Comparison of ENCODE assay signal across 10 mouse cellular contexts in genomic region chr11:95681995-95682601, GRCm38 (mm10). TPM values are rescaled to one million over a fixed set of nuclear protein-coding genes. Genes with fewer than 3 reads are reported as not detected.
DNase-seq lines count a peak whose midpoint lies in the region; ATAC-seq and TF ChIP-seq lines count a peak whose summit lies in the region.
"Had no signal": no experiment of that assay in that cellular context is flagged by ENCODE, and none has a peak within 500 bp of the region (broad histone marks: within the 10 kb centered on the region; RNA-seq: fewer than 3 reads in every experiment).

No protein-coding gene starts in this region.

- no peaks in the 10 kb centered on the region for H3K27me3 ChIP-seq in hindbrain, embryonic 12.5 days
- no peaks in the 10 kb centered on the region for H3K27me3 ChIP-seq in hindbrain, postnatal 0 days (ENCODE audit: insufficient read depth, low read length)
- no peaks in the 10 kb centered on the region for H3K27me3 ChIP-seq in embryonic facial prominence, embryonic 11.5 days (ENCODE audit: control insufficient read depth, insufficient read depth, low read length)
- H3K27me3 ChIP-seq in limb, embryonic 12.5 days, result 0 out of 2 replicates have a peak, but pooled peaks cover 3% of the 10 kb centered on the region

- no peak overlapping the region for H3K4me3 ChIP-seq in hindbrain, embryonic 12.5 days
- no peak overlapping the region for H3K4me3 ChIP-seq in hindbrain, postnatal 0 days (ENCODE audit: low read length)
- H3K4me3 ChIP-seq in embryonic facial prominence, embryonic 11.5 days (ENCODE audit: low read depth, low read length), result no peak overlapping the region
- H3K4me3 ChIP-seq in limb, embryonic 12.5 days (replicated peaks), result no peak overlapping the region
- H3K4me3 ChIP-seq: erythroblast, embryonic 14.5 days had no signal

- H3K9ac ChIP-seq in hindbrain, embryonic 12.5 days, result 0 out of 2 replicates have a peak overlapping the region, but pooled peaks have one; percentile 5
- no peak overlapping the region for H3K9ac ChIP-seq in hindbrain, postnatal 0 days (replicated peaks; ENCODE audit: low read length)
- H3K9ac ChIP-seq in embryonic facial prominence, embryonic 11.5 days (replicated peaks; ENCODE audit: low read length), result no peak overlapping the region
- H3K9ac ChIP-seq in limb, embryonic 12.5 days (replicated peaks), result peak overlapping the region; percentile 18; the same call in 1 of the 2 replicates

- no peaks in the 10 kb centered on the region for H3K9me3 ChIP-seq in hindbrain, embryonic 12.5 days (replicated peaks)
- H3K9me3 ChIP-seq in hindbrain, postnatal 0 days (ENCODE audit: low read length), result no peaks in the 10 kb centered on the region
- no peaks in the 10 kb centered on the region for H3K9me3 ChIP-seq in embryonic facial prominence, embryonic 11.5 days (replicated peaks; ENCODE audit: control insufficient read depth, low read length)
- no peaks in the 10 kb centered on the region for H3K9me3 ChIP-seq in limb, embryonic 12.5 days

- no peak for TF ChIP-seq CTCF in hindbrain, postnatal 0 days (IDR thresholded peaks at IDR 0.05; ENCODE audit: low read depth)

- H3K36me3 ChIP-seq in hindbrain, embryonic 12.5 days, result peaks cover 45% of the 10 kb centered on the region
- peaks cover 37% of the 10 kb centered on the region for H3K36me3 ChIP-seq in hindbrain, postnatal 0 days (ENCODE audit: insufficient read depth, low read length)
- no peaks in the 10 kb centered on the region; the same call in 1 of the 2 replicates for H3K36me3 ChIP-seq in embryonic facial prominence, embryonic 11.5 days (replicated peaks; ENCODE audit: control insufficient read depth, insufficient read depth, low read depth, low read length)
- peaks cover 42% of the 10 kb centered on the region for H3K36me3 ChIP-seq in limb, embryonic 12.5 days

- ATAC-seq in hindbrain, embryonic 12.5 days (ENCODE audit: low FRiP score), result no peak
- no peak for ATAC-seq in hindbrain, postnatal 0 days
- ATAC-seq in embryonic facial prominence, embryonic 11.5 days (replicated peaks; ENCODE audit: insufficient number of reproducible peaks, low FRiP score, low TSS enrichment, low read depth), result peak; percentile 47; the same call in 1 of the 2 replicates
- peak; percentile 52; the same call in 1 of the 2 replicates for ATAC-seq in limb, embryonic 12.5 days (ENCODE audit: insufficient number of reproducible peaks, insufficient read depth, low FRiP score, low TSS enrichment, low read depth)

- peak overlapping the region; percentile 68 for H3K27ac ChIP-seq in hindbrain, embryonic 12.5 days
- no peak overlapping the region for H3K27ac ChIP-seq in hindbrain, postnatal 0 days
- peak overlapping the region; percentile 72 for H3K27ac ChIP-seq in embryonic facial prominence, embryonic 11.5 days (replicated peaks; ENCODE audit: low read depth, low read length)
- H3K27ac ChIP-seq in limb, embryonic 12.5 days, result peak overlapping the region; percentile 89

- WGBS in hindbrain, embryonic 12.5 days, result 58% methylated on average over 9 of the region's 9 CpGs
- WGBS in hindbrain, postnatal 0 days, result 73% methylated on average over 9 of the region's 9 CpGs
- 34% methylated on average over 9 of the region's 9 CpGs for WGBS in embryonic facial prominence, embryonic 11.5 days
- 36% methylated on average over 9 of the region's 9 CpGs for WGBS in limb, embryonic 12.5 days

- peaks cover 12% of the 10 kb centered on the region for H3K4me1 ChIP-seq in hindbrain, embryonic 12.5 days
- no peaks in the 10 kb centered on the region for H3K4me1 ChIP-seq in hindbrain, postnatal 0 days (ENCODE audit: insufficient read depth, low read length)
- H3K4me1 ChIP-seq in embryonic facial prominence, embryonic 11.5 days (ENCODE audit: control insufficient read depth, insufficient read depth, low read length), result peaks cover 6% of the 10 kb centered on the region; the same call in 1 of the 2 replicates
- H3K4me1 ChIP-seq in limb, embryonic 12.5 days (replicated peaks), result peaks cover 60% of the 10 kb centered on the region

- DNase-seq in hindbrain, postnatal 0 days (ENCODE audit: low spot score), result no peak
- peak; percentile 45 for DNase-seq in embryo, embryonic 10.5 days (ENCODE audit: low spot score)
- peak; percentile 69 for DNase-seq in embryonic facial prominence, embryonic 11.5 days (ENCODE audit: low spot score)
- DNase-seq in cerebellum, adult 11 months, result no peak
- DNase-seq in thymus, adult 18-20 months, result no peak
- DNase-seq: kidney, postnatal 10 days; thymus, postnatal 14 days had no signal

- H3K4me2 ChIP-seq in hindbrain, embryonic 12.5 days (replicated peaks), result no peak overlapping the region
- no peak overlapping the region for H3K4me2 ChIP-seq in hindbrain, postnatal 0 days (ENCODE audit: low read depth, low read length)
- H3K4me2 ChIP-seq in embryonic facial prominence, embryonic 11.5 days (ENCODE audit: low read depth, low read length), result no peak overlapping the region
- no peak overlapping the region; the same call in 1 of the 2 replicates for H3K4me2 ChIP-seq in limb, embryonic 12.5 days

RNA-seq across cellular contexts. Expression of gene Phb, which starts 15.3 kb away (rescaled TPM):
- polyA plus RNA-seq in hindbrain, embryonic 12.5 days (2016; fragmentation: Nextera tagmentation; extraction: Ambion mirVana), result 186 and 188 TPM in 2 replicates
- total RNA-seq in hindbrain, postnatal 0 days (2014; rRNA removed), result 143 and 156 TPM in 2 replicates
- polyA plus RNA-seq in hindbrain, postnatal 0 days (2015; fragmentation: Nextera tagmentation; extraction: Ambion mirVana), result 197 and 214 TPM in 2 replicates
- polyA plus RNA-seq in embryonic facial prominence, embryonic 11.5 days (2014; fragmentation: Nextera tagmentation; extraction: Ambion mirVana), result 244 and 253 TPM in 2 replicates
- polyA plus RNA-seq in limb, embryonic 12.5 days (2016; fragmentation: Nextera tagmentation; extraction: Ambion mirVana), result 231 TPM in 2 replicates

RNA-seq across cellular contexts. Expression of gene Zfp652, which starts 30.4 kb away (rescaled TPM):
- 30.5 and 31.1 TPM in 2 replicates for polyA plus RNA-seq in hindbrain, embryonic 12.5 days (2016; fragmentation: Nextera tagmentation; extraction: Ambion mirVana)
- 23.0 and 28.8 TPM in 2 replicates for total RNA-seq in hindbrain, postnatal 0 days (2014; rRNA removed)
- polyA plus RNA-seq in hindbrain, postnatal 0 days (2015; fragmentation: Nextera tagmentation; extraction: Ambion mirVana), result 14.7 and 15.2 TPM in 2 replicates
- polyA plus RNA-seq in embryonic facial prominence, embryonic 11.5 days (2014; fragmentation: Nextera tagmentation; extraction: Ambion mirVana), result 10.6 and 12.8 TPM in 2 replicates
- 24.0 and 24.9 TPM in 2 replicates for polyA plus RNA-seq in limb, embryonic 12.5 days (2016; fragmentation: Nextera tagmentation; extraction: Ambion mirVana)

RNA-seq across cellular contexts. Expression of gene B130006D01Rik, which starts 41.3 kb away (rescaled TPM):
- polyA plus RNA-seq in hindbrain, embryonic 12.5 days (2016; fragmentation: Nextera tagmentation; extraction: Ambion mirVana), result 1.4 and 1.8 TPM in 2 replicates
- 1.8 and 2.0 TPM in 2 replicates for total RNA-seq in hindbrain, postnatal 0 days (2014; rRNA removed)
- 0.77 and 0.88 TPM in 2 replicates for polyA plus RNA-seq in hindbrain, postnatal 0 days (2015; fragmentation: Nextera tagmentation; extraction: Ambion mirVana)
- polyA plus RNA-seq in embryonic facial prominence, embryonic 11.5 days (2014; fragmentation: Nextera tagmentation; extraction: Ambion mirVana), result 0.67 and 1.3 TPM in 2 replicates
- polyA plus RNA-seq in limb, embryonic 12.5 days (2016; fragmentation: Nextera tagmentation; extraction: Ambion mirVana), result 1.9 and 2.5 TPM in 2 replicates
- polyA plus RNA-seq: erythroblast, embryonic 14.5 days had no signal

Comparison
In these comparisons a context has a peak if more than half of its experiments do, and no peak if none do; other contexts are left out.
1. H3K9ac ChIP-seq: peak in hindbrain, embryonic 12.5 days (single experiment) and limb, embryonic 12.5 days (single experiment); none in hindbrain, postnatal 0 days (single experiment) and embryonic facial prominence, embryonic 11.5 days (single experiment).
2. ATAC-seq: peak in embryonic facial prominence, embryonic 11.5 days (single experiment) and limb, embryonic 12.5 days (single experiment); none in hindbrain, embryonic 12.5 days (single experiment) and hindbrain, postnatal 0 days (single experiment).
3. DNase-seq: peak in embryo, embryonic 10.5 days (single experiment) and embryonic facial prominence, embryonic 11.5 days (single experiment); none in hindbrain, postnatal 0 days (single experiment), cerebellum, adult 11 months (single experiment) and thymus, adult 18-20 months (0 of 2).